Mouse (Mus musculus): ENCODE measurements around the gene Fbxo45. TPM values are rescaled to one million over a fixed set of nuclear protein-coding genes. Genes with fewer than 3 reads are reported as not detected.

The Fbxo45 gene
- total RNA-seq (2023): 10 to 100 TPM; 11.5 to 12.8 TPM

DNA sequence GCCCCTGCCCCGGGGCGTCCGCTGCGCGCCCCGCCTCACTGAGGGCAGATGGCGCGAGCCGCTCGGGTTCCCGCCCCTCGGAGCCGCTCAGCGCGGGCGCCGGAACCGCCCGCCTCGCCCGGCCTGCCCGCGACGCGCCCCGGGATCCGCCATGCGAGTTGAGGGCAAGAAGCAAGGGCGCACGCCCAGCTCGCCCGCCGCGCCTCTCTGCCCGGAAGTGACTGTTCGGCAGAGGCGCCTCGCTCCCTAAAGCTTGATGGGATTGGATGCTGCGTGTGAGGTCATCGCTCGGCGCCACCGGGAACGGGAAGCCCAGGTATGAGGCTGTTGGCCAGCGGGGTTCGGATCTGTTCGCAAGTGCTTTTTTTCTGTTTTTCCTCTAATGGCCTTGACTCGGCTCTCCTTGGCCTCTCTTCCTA lies at the start of gene Fbxo45, which contains the start of gene Wdr53:
Gene Fbxo45 (minus strand): TSS at position 207 of the 419 bp plus-strand sequence.
Gene Wdr53 (plus strand): TSS at position 276 of the 419 bp plus-strand sequence.

DNA sequence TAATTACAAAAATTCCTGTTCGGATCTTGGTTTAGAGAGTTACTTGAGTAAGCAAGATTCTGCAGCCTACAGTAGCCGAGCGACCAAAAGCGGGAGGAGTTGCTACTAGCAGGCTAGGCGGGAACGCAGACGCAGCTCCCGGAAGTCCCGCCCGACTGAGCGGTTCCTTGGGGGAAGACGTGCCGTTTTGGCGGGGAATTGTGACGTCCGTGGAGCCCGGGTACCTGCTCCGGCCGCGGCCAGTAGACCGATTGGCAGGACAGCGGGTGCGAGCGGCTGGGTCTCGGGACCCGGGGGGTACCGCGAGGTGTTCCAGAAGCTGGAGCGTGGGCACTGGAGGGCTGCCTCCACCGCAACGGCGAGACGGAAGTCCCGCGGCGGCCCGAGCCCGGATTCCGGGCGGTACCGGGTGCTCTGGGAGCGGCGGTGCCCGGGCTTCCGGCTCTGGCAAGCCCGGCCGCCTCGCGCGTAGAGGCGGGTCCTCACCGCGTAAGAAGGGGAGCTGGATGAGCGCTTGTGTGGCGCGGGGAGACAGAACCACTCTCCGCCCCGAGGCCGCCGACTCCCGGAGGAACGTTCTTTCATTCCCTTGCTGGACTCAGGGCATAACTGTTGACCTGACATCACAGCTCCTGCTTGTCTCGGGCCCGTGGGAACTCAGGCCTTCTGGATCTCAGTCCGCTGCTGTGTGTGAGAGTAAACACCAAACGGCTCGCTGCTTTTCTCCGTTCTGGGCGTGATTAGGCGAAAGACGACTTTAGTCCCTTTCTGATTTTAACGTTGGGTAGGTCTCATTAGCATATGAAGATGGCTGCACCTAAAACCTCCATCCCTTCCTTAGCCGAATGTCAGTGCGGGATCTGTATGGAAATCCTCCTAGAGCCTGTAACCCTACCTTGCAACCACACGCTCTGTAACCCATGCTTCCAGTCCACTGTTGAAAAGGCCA lies 30.6 kb upstream of the Fbxo45 start, which contains the start of gene Rnf168:
Gene Rnf168 (plus strand): TSS at position 152 of the 949 bp plus-strand sequence.

DNA sequence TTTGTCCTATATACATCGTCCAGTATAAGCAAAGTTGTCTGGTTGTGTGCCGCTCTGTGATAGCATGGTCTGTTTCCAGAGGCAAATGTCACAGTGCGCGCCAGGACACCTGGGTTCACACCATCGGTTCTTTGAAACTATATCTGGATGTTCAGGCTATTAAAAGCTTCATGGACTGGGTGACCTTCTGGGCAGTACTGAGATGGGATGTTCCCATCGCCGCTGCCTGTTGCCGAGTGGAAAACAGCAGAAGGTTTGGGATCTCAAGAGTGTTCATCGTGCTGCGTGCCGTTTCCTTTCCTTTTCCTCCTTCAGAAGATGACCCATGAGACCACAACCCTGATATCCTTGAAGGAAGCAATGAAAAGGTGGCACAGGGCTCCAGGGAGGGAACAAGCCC lies 24.3 kb upstream of the Fbxo45 start, which contains the start of gene Smco1:
Gene Smco1 (plus strand): TSS at position 178 of the 400 bp plus-strand sequence.

Other genes with a start within 250 kb of the Fbxo45 start
- gene Senp5, start 243.9 kb downstream of the Fbxo45 start, total RNA-seq (2023): 10 to 100 TPM; 34.3 to 35.6 TPM
- gene Pak2, start 167.8 kb downstream of the Fbxo45 start, total RNA-seq (2023): 10 to 100 TPM; 82.6 to 86.3 TPM
- 10 to 100 TPM; 35.3 to 38.7 TPM for gene Pigx, start 147.4 kb downstream of the Fbxo45 start, total RNA-seq (2023)
- 1 to 10 TPM; 4.8 to 7.1 TPM for gene Cep19, start 147.4 kb downstream of the Fbxo45 start, total RNA-seq (2023)
- 100 to 1,000 TPM; 223 to 245 TPM for gene Nrros, start 81.6 kb downstream of the Fbxo45 start, total RNA-seq (2023)
- gene Bex6, start 67.3 kb downstream of the Fbxo45 start, total RNA-seq (2023): not detected
- 10 to 100 TPM; 10.9 to 14.0 TPM for gene Wdr53, start 69 bp upstream of the Fbxo45 start, total RNA-seq (2023)
- 1 to 10 TPM in 1 of 2 experiments, not detected in 1; 1.7 TPM for gene Smco1, start 24.3 kb upstream of the Fbxo45 start, total RNA-seq (2023)
- 10 to 100 TPM; 18.4 to 20.0 TPM for gene Rnf168, start 30.3 kb upstream of the Fbxo45 start, total RNA-seq (2023)
- gene Ubxn7, start 85.1 kb upstream of the Fbxo45 start, total RNA-seq (2023): 10 to 100 TPM; 61.1 to 74.6 TPM
- under 1 TPM in 1 of 2 experiments, not detected in 1; 0.44 TPM for gene Tm4sf19, start 153.3 kb upstream of the Fbxo45 start, total RNA-seq (2023)
- gene Tctex1d2, start 172.5 kb upstream of the Fbxo45 start, total RNA-seq (2023): 1 to 10 TPM; 5.0 to 5.1 TPM
- gene Pcyt1a, start 183.8 kb upstream of the Fbxo45 start, total RNA-seq (2023): 10 to 100 TPM; 39.1 to 54.0 TPM
- gene Slc51a, start 240.7 kb upstream of the Fbxo45 start, total RNA-seq (2023): not detected
- gene Zdhhc19, start 249.1 kb upstream of the Fbxo45 start, total RNA-seq (2023): not detected

All from B cell, adult 67 days (primary cell).